Mouse (Mus musculus) stomach, embryonic 16.5 days (tissue): ENCODE measurements around the gene Tmem109. TPM values are rescaled to one million over a fixed set of nuclear protein-coding genes. Genes with fewer than 3 reads are reported as not detected.
A peak's percentile ranks its signal among the peaks of the same experiment; 100 is the strongest.

Experiments
- ATAC-seq: fragments of 200-750 bp; cut with Nextera tagmentation; 2 replicates; pipeline ENCODE4 v1.8.0; 2017; ENCODE audit warnings: moderate number of reproducible peaks, moderate TSS enrichment; ENCODE audit not compliant: insufficient read depth, low FRiP score
- H3K27ac ChIP-seq: fragments of 300-500 bp; sonication (generic); 2 replicates; pipeline ENCODE4 v1.5.1; 2014; ENCODE audit warnings: low read length
- H3K27me3 ChIP-seq: fragments of 300-500 bp; sonication (generic); 2 replicates; pipeline ENCODE4 v1.6.1; 2014; ENCODE audit warnings: low read length, control low read depth, mixed read lengths; ENCODE audit not compliant: control insufficient read depth, insufficient read depth
- H3K36me3 ChIP-seq: fragments of 300-500 bp; sonication (generic); 2 replicates; pipeline ENCODE4 v1.6.1; 2014; ENCODE audit warnings: low read length; ENCODE audit not compliant: control insufficient read depth, insufficient read depth
- H3K4me1 ChIP-seq: fragments of 300-500 bp; sonication (generic); 2 replicates; pipeline ENCODE4 v1.6.1; 2014; ENCODE audit warnings: low read length, control low read depth, mixed read lengths; ENCODE audit not compliant: control insufficient read depth, insufficient read depth
- H3K4me2 ChIP-seq: fragments of 300-500 bp; sonication (generic); 2 replicates; pipeline ENCODE4 v1.6.1; 2014; ENCODE audit warnings: low read depth, low read length, mixed read lengths
- H3K4me3 ChIP-seq: fragments of 300-500 bp; sonication (generic); replicated peaks from 2 replicates; pipeline ENCODE4 v1.5.1; 2014; ENCODE audit warnings: mild to moderate bottlenecking, low read length
- H3K9ac ChIP-seq: fragments of 300-500 bp; sonication (generic); 2 replicates; pipeline ENCODE4 v1.6.1; 2014; ENCODE audit warnings: low read length
- H3K9me3 ChIP-seq: fragments of 300-500 bp; sonication (generic); replicated peaks from 2 replicates; pipeline ENCODE4 v1.6.1; 2016; ENCODE audit warnings: low read length, control low read depth; ENCODE audit not compliant: control insufficient read depth
- WGBS: fragments of 180-500 bp; shearing (Covaris S2); extraction: QIAGEN DNeasy Blood & Tissue Kit; methylation state at CpG from one replicate; pipeline ENCODE4 v1.1.7; 2014; 5-methylcytosine and 5-hydroxymethylcytosine counted together
- polyA plus RNA-seq: library from polyadenylated mRNA; unstranded; fragments of >200 nt; fragmentation: Nextera tagmentation; extraction: Ambion mirVana; gene quantifications from 2 replicates; pipeline ENCODE4 v1.2.1, GENCODE M21; 2015

Gene Tmem109
- 147 and 169 TPM in 2 replicates for polyA plus RNA-seq

GRCm38 (mm10) chr19:10881426-10882154 is at the start of gene Tmem109:
Tmem109 (minus strand) TSS chr19:10882001.
- no peaks in the 10 kb centered on the region for H3K36me3 ChIP-seq
- H3K9me3 ChIP-seq, result peaks cover 12% of the 10 kb centered on the region
- H3K27me3 ChIP-seq, result no peaks in the 10 kb centered on the region
- peak within 1 kb of the TSS; percentile 93 for H3K4me2 ChIP-seq
- H3K9ac ChIP-seq, result peak within 1 kb of the TSS; percentile 86
- peak within 1 kb of the TSS; percentile 96 for H3K27ac ChIP-seq
- H3K4me3 ChIP-seq, result peak within 1 kb of the TSS; percentile 68
- peaks cover 28% of the 10 kb centered on the region for H3K4me1 ChIP-seq
- WGBS, result under 1% methylated on average over 49 of the region's 49 CpGs
- peak; percentile 89 for ATAC-seq

GRCm38 (mm10) chr19:10930641-10931040 is 48.8 kb upstream of the Tmem109 start:
- WGBS, result 71% methylated on average over 2 of the region's 2 CpGs
- ATAC-seq, result no peak

GRCm38 (mm10) chr19:10926666-10927065 is 44.9 kb upstream of the Tmem109 start:
- Histone ChIP-seq H3K4me2 (no peak overlapping the region), H3K27me3 (no peaks in the 10 kb centered on the region), H3K9ac (no peak overlapping the region), H3K27ac (no peak overlapping the region), H3K4me1 (no peaks in the 10 kb centered on the region), H3K9me3 (no peaks in the 10 kb centered on the region), H3K36me3 (no peaks in the 10 kb centered on the region), H3K4me3 (no peak overlapping the region)
- ATAC-seq, result no peak
- 61% methylated on average over 4 of the region's 4 CpGs for WGBS

More at GRCm38 (mm10) chr19:10930641-10931040, 48.8 kb upstream of the Tmem109 start:
- H3K27ac ChIP-seq, result no peak overlapping the region
- H3K4me2 ChIP-seq, result no peak overlapping the region
- H3K4me3 ChIP-seq, result no peak overlapping the region
- no peaks in the 10 kb centered on the region for H3K27me3 ChIP-seq
- H3K9me3 ChIP-seq, result no peaks in the 10 kb centered on the region
- no peak overlapping the region for H3K9ac ChIP-seq
- H3K4me1 ChIP-seq, result no peaks in the 10 kb centered on the region
- no peaks in the 10 kb centered on the region for H3K36me3 ChIP-seq

- WGBS, result 56% methylated on average over 6 of the region's 6 CpGs
- Histone ChIP-seq H3K4me3 (no peak overlapping the region), H3K9me3 (no peaks in the 10 kb centered on the region), H3K9ac (no peak overlapping the region), H3K4me1 (no peaks in the 10 kb centered on the region), H3K27ac (no peak overlapping the region), H3K4me2 (no peak overlapping the region), H3K27me3 (no peaks in the 10 kb centered on the region), H3K36me3 (no peaks in the 10 kb centered on the region)
- no peak for ATAC-seq
Measured at GRCm38 (mm10) chr19:10926123-10926621, 44.4 kb upstream of the Tmem109 start.

- no peak overlapping the region for H3K4me2 ChIP-seq
- H3K27me3 ChIP-seq, result no peaks in the 10 kb centered on the region
- H3K36me3 ChIP-seq, result no peaks in the 10 kb centered on the region
- no peak for ATAC-seq
- WGBS, result 26% methylated on average over 4 of the region's 4 CpGs
- H3K27ac ChIP-seq, result no peak overlapping the region
- H3K9me3 ChIP-seq, result no peaks in the 10 kb centered on the region
- H3K4me1 ChIP-seq, result no peaks in the 10 kb centered on the region
- no peak overlapping the region for H3K4me3 ChIP-seq
- H3K9ac ChIP-seq, result no peak overlapping the region
Measured at GRCm38 (mm10) chr19:10924220-10924619, 42.4 kb upstream of the Tmem109 start.

GRCm38 (mm10) chr19:10921058-10921457 is 39.3 kb upstream of the Tmem109 start:
- Histone ChIP-seq H3K4me2 (no peak overlapping the region), H3K9ac (no peak overlapping the region), H3K4me3 (no peak overlapping the region), H3K27ac (no peak overlapping the region), H3K27me3 (no peaks in the 10 kb centered on the region), H3K9me3 (no peaks in the 10 kb centered on the region), H3K36me3 (no peaks in the 10 kb centered on the region), H3K4me1 (no peaks in the 10 kb centered on the region)
- WGBS, result 70% methylated on average over 3 of the region's 3 CpGs
- ATAC-seq, result no peak

GRCm38 (mm10) chr19:10920532-10920931 is 38.7 kb upstream of the Tmem109 start, which contains the start of gene Zp1:
Zp1 (minus strand) TSS chr19:10920632.
- H3K9me3 ChIP-seq, result no peaks in the 10 kb centered on the region
- 65% methylated on average over 2 of the region's 2 CpGs for WGBS
- H3K36me3 ChIP-seq, result no peaks in the 10 kb centered on the region
- H3K27ac ChIP-seq, result no peak within 1 kb of the TSS
- no peak within 1 kb of the TSS for H3K4me3 ChIP-seq
- no peak within 1 kb of the TSS for H3K4me2 ChIP-seq
- no peaks in the 10 kb centered on the region for H3K27me3 ChIP-seq
- no peak for ATAC-seq
- no peak within 1 kb of the TSS for H3K9ac ChIP-seq
- no peaks in the 10 kb centered on the region for H3K4me1 ChIP-seq

- Histone ChIP-seq H3K9me3 (no peaks in the 10 kb centered on the region), H3K4me1 (no peaks in the 10 kb centered on the region), H3K27me3 (no peaks in the 10 kb centered on the region), H3K36me3 (no peaks in the 10 kb centered on the region), H3K9ac (no peak overlapping the region), H3K4me3 (no peak overlapping the region), H3K27ac (no peak overlapping the region), H3K4me2 (no peak overlapping the region)
- no peak for ATAC-seq
- 84% methylated on average over 10 of the region's 10 CpGs for WGBS
Measured at GRCm38 (mm10) chr19:10918321-10918991, 36.7 kb upstream of the Tmem109 start.

- WGBS, result 52% methylated on average over 5 of the region's 5 CpGs
- Histone ChIP-seq H3K4me1 (no peaks in the 10 kb centered on the region), H3K4me3 (no peak overlapping the region), H3K27me3 (no peaks in the 10 kb centered on the region), H3K36me3 (no peaks in the 10 kb centered on the region), H3K9ac (no peak overlapping the region), H3K9me3 (no peaks in the 10 kb centered on the region), H3K4me2 (no peak overlapping the region), H3K27ac (no peak overlapping the region)
- no peak for ATAC-seq
Measured at GRCm38 (mm10) chr19:10916506-10916905, 34.7 kb upstream of the Tmem109 start.
